Mouse (Mus musculus) kidney, postnatal 25 days (tissue): ENCODE data around the gene Gpr39.

Experiments
- DNase-seq, 2 experiments: peaks; one replicate each; pipeline ENCODE4 v3.0.0; 2021; ENCODE audit warnings: mixed read lengths in 2 of 2

Gene Gpr39

DNA sequence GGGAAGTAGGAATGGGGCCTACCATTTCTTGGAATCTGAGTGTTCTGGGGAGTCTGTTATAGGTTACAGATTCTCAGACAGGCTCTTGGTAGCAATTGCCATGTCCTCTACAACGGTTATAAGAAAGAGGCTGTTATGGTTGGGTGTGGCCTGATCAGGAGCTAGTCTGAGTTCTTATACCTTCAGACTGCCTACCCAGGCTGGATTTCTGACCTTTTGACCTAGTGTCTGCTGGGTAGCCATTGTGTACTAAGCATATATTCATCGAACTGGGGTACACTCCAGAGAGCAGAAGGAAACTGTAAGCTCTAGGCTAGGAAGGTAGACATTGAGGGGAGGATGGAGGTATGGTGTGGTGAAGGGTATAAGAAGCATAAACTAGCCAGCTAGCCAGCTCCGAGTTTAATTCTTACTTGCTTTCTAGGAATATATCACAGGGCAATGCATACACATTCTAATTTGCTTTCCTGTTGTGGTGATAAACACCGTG, 24.4 kb downstream of the Gpr39 start:
- DNase-seq, result no peak

DNA sequence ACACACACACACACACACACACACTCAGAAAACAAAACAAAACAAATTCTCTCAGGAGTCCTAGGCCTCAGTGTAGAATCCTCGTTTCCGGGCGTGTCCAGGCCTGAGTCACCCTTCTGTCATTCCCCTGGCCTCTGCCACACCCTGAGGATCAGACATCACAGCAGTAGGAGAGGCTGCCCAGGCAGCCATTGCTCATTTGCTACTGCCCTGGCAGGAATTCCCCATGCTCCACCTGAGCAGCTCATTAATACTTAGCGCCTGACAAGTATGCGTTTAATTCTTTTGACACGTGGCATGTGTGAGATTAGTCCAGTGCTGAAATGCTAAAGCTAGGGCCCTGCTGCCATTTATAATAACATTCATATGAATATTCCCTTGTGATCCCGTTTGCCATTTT, 25.0 kb downstream of the Gpr39 start:
- peak in 1 of 2 experiments; percentile 47 for DNase-seq

DNA sequence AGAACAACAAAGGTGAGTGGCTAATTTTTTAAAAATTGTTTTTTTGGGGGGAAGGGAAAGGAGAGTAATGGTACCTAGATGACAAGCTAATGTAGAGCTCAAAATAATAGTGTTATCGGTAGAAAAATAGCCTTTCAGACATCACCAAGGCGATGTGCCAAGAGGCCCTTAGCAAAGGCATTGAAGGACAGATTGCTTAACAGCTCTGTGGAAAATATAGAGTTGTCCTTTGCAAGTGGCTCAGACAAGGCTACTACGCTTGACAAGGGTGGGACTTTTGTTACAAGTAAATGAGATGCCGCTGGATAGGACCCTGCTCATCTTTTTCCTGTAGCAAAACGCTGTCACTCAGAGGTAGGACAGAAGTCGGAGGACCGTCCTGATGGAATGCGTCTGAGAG, 25.5 kb downstream of the Gpr39 start:
- DNase-seq, result peak in 1 of 2 experiments; percentile 24

DNA sequence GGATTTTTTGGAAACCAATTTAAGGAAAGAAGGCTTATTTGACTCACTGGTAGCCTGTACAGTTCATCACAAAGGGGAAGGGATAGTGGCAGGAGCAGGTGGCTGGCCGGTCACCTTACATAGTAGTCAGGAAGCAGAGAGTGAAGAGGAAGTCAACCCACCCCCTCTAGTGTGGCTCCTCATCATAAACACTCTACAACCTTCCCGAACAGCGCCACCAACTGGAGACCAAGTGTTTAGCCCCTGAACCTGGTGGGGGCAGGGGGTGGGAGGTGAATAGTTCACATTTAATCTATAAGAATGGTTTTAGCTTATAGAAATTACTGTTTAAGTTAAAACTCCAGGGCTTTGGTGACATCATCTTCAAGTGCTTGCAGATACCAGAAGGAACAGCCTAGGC, 28.6 kb downstream of the Gpr39 start:
- DNase-seq, result no peak

DNA sequence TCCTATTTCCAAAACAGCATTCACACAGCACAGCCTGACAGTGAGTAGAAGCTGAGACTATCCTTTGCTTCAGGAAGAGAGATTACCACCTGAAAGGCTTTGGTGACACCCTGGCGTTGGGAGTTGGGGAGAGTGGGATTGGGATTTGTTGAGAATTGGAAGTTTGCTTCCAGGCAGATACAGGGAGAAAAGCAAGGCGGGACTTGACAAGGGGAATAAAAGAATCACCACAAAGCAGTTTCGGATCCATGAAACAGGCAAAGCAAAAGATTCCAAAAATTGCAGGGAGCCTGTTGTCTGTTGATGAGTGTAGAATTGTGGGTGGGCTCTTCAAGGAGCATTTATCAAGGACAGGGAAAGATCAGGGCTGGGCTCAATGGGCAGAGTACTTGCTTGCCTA, 38.5 kb downstream of the Gpr39 start:
- no peak for DNase-seq

DNA sequence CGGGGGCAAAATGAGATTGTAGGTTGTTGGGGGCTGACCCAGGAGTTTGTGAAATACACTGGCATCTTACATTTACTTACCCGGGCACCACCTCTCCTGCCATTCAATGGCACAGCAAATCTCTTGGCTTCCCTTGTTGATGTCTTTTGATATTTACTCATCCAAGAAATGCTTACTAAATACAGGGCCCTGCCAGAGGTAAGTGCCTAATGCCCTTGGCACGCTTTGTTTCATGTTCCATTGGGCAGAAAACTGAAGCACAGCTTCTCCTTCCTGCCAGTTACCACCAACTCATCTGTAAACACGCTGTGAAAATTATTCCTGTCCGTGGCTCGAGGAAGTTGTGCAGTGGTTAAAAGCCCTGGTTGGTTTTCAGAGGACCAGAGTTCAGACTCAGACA, 39.4 kb downstream of the Gpr39 start:
- no peak for DNase-seq

DNA sequence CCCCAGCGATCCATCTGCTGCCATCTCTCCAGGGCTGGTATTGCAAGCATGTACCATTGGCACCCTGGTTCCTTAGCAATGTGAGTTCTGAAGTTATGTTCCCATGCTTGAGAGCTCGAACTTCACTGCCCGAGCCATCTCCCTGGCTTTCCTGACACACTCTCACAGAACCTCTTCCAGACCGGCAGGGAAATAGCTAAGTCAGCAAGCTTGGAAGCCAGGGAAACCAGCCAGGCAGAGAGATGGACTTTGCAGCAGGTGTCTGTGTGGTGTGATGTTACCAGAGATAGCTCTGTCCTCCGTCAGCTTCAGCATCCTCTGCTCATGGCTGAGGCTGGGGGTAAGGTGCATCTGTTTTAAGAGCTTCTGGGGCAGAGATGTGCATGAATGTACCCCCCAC, 41.1 kb downstream of the Gpr39 start:
- peak in 1 of 2 experiments; percentile 9 for DNase-seq

DNA sequence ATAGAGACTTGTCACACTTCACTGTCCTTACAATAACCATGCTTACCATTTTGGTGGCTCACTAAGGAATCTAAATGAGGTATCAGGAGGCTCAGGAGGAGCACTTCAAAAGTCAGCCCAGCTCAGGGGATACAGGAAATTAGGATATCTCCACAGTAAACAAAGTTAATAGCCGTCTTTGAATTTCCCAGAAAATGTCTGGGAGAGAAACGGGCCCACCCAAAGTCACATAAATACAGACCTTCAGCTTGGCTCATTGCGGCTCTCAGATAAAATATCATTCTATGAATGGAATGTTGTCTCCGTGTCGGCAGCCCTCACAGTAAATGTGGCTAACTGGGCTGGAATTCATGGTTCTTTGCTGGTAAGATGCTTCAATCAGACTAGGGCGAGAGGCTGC, 42.3 kb downstream of the Gpr39 start:
- no peak for DNase-seq

DNA sequence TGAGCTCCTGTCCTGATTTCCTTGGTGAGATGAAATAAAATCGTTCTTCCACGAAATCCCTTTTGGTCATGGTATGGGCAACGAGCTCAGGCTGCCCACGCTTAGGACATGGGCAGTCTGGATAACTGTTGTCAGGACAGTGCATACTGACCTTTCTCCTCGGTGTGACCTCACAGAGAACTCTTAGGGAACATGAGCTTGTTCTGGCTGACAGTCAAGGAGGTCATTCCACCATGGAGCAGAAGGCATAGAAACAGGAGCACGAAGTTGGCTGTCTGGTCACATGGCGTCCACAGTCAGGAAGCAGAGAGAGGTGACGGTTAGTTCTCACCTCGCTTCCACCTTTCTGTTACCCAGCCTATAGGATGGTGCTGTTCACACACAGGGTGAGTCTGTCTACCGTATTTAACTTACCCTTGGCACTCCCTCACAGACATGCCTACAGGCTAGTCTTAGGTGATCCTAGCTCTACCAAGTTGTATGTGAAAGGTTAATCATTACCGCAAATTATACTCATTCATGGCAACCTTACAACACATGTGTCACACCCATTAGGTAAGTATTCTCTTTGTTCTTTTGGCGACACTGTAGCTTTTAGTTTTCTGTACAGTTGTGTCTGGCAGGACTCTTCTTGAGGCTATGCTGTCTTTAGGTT, 44.4 kb downstream of the Gpr39 start:
- DNase-seq, result no peak

DNA sequence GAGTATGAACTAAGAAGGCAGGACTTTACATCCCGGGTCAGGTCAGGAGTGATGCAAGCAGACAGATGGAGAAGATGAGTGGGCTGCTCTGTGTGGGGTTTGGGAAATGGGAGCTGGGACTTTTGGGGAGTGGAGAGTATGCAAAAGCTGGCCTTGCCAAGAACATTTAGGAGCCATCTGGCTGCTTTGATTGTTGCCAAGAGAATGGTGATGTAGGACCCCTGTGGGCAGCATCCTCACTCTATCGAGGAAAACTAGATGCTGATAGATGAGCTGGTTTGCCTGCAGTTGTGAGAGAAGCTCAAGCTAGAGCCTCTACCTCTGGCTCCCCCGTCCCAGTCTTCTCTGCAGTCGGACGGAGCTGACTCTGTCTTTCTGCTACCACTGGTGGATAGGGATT, 47.5 kb downstream of the Gpr39 start:
- no peak for DNase-seq

DNA sequence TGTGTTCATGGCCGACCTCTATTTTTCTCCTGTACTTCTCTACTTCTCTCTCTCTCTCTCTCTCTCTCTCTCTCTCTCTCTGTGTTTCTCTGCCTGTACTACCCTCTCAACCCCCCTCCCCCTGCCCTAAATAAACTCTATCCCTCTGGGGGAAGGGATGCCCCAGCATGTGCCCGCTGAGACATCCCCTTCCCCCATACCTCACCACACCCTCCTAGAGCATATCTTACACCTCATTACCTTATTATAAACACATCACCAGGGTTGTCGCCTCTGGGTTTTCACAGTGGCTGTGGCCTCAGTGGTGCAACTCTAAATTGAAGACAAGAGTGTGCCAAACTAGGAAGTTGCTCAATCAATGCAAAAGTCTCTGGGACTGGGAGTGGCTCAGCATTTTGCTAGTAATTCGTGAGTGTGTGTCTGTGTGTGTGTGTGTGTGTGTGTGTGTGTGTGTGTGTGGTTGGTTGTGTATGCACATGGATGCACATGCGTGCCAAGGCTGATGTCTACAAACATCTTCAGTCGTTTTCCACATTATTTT, 52.3 kb downstream of the Gpr39 start:
- DNase-seq, result no peak

DNA sequence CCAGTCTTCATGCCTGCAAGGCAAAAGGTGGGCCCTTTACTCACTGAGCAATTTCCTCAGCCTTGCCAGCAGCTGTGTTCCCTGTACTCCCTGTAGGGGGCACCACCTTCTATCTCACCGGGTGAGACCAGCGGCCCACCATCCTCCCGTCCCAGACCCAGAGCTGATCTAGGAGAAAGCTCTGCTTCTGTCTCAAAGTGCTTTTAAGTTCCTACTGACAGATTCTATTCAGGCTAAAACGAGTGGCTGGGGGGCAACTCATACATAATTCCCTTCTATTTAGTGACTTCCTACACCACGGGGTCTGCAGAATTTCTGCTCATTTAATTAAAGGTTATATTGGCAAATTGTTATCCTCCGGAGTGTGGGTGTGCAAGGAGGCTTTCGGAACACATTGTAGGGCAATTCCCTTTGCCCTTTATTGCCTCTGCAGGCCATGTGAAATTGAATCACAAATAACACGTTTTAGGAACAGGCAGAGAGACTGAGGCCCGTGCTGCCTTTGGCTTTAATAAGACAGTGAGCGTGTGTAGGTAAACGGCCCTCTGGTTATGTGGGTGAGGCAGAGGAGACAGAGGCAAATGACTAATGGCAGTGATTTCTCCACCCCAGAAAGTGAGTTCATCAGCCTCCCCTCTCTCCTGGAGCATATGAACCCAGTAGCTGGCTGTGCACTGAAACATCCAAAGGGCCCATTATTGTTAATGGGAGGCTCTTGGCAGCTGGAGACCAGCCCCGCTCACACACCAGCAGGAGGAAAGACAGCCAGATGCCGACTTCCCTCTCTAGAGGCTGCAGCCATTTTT, 53.1 kb downstream of the Gpr39 start:
- DNase-seq, result no peak

DNA sequence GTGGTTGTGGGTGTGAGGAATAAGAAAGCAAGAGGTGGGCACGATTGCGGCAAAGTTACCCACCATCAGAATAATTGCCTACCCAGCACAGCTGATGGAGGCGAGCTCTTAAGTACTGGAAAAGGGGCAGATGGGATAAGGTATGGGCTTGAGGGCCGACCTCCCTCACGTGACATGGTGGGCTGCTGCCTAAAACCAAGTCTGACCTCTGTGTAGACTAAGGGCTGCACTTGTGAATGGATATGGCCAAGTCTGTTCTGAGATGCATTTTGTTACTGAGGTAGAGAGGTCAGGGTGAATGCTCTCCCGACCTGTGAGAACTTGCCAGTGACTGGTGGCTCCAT, 53.7 kb downstream of the Gpr39 start:
- no peak for DNase-seq

DNA sequence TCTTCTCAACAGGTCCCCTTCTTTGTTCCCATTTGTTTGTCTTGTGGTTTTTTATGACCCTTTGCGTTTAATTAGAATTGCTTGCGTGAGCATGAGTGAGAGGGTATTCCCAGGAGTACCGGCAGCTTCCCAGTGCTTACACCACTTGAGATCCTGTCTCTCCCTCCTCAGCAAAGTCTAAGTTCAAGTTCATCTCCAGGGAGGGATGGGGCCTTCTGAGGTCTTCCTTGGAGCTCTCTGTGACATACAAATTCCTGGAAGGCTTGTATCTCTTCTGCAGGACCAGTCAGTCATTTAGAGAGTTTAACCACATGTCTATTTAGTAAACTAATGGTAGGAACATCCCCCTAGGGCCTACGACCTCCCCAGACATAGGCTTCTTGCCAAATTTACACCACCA, 55.1 kb downstream of the Gpr39 start:
- no peak for DNase-seq

DNA sequence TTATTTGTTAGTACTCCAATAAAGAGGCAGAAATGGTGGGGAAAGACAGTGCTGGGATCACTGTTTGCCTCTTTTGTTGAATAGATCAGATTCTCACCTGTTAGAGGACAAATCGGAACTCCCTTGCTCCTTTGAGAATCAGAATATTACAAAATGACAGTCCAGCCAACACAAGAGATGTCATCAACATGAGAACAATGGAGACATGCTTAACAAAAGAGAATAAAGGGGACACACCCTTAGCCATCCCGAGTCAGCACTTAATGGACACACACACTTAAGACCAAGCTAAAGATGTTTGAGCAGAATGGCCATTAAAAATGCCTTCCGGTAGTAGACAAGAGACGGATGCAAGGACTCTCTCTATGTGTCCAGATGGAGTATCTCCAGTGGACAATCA, 68.0 kb downstream of the Gpr39 start:
- DNase-seq, result no peak

DNA sequence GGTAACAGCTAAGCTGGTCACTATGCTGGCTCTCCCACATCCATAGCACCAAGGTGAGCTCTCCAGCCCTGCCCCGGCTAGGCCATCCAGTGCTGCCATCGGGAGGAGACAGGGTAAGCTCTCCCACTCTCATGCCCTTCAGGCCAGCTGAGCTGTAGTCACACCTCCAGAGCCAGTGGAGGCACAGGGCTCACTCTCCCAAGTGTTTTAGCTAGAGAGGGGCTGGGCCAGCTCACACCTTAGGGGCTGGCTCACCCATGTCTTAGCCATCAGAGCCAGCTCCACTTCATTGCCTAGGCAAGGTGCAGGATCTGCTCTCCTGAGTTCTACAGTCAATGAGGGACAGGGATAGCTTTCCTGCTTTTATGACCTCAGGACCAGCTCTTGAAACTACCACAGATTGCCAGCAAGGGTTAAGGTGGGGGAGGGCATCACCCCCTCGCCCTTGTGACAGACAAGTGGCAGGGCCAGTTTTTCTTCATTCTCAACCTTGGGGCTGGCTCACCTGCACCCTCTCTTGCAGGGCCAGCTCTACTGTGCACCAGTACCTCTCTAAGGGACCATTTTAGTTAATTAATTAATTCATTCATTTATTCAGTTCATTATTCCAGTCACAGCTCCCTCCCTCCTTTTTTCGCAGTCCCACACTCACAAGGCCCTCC, 78.7 kb downstream of the Gpr39 start:
- DNase-seq, result peak; percentile 23 to 61

DNA sequence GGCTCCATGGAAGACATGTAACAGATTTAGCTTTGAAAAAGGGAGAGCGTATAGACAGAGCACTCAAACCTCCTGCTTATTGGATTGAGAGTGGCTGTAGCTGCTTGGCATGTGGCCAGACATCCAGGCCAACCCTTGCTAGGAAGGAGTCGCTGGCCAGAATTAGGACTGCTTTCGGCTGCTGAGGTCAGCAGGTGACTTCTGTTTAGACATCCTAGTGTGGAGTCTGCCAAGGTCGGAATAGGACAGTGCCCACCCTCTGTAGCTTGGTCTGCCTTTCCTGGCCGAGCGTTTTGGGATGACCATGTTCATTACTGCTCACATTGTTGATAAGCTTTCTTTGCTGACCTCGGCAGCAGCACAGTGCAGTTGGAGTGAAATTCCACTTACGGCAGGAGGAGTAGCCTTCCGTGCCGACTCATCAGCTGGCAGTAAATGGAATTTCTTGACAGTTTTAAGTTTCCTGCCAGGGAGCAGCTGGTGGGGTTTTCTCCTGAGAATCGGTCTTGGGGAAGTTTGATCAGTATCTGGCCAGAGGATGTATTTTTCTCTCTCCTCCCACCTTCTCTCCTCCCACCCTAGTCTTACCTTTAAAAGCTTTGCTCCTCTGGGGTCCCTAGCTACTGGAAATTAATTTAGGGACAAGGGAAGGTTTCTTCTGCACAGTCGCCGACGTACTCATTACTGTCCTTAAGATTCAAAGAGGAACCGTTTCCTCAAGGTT, 83.3 kb downstream of the Gpr39 start:
- DNase-seq, result peak; percentile 38 to 53

DNA sequence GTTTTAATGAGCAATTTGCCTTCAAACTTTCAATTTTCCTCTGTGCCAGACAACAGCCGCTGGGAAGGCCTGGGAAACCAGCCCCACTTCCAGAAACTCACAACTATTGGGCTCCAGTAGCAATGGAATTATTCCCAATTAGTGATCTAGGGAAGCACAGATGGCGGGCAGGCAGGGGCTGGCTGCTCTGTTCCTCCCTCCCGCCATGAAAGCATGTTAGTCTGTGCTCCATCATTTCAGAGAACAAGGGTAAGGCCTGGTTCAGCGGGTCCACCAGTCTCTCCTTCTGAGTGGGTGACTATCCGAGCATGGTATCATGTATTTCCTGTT, 83.9 kb downstream of the Gpr39 start:
- DNase-seq, result no peak

DNA sequence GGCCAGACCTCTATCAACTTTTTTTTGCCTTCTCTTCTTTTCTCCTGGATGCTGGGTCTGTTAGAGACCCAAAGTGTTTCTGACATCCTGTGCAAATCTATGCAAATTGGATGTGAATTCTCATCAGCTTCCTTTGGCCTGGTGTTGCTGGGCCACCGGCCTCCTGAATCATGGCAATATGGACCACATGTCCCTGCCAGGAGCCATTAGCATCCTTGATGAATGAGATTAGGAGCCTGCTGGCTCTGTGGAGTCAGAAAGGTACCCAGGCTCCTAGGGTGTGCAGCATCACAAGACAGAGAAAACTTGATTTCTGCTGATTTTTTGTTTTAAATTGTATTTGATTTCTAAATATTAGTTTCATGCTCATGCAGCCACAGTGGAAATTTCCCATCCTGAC, 85.3 kb downstream of the Gpr39 start:
- DNase-seq, result no peak

DNA sequence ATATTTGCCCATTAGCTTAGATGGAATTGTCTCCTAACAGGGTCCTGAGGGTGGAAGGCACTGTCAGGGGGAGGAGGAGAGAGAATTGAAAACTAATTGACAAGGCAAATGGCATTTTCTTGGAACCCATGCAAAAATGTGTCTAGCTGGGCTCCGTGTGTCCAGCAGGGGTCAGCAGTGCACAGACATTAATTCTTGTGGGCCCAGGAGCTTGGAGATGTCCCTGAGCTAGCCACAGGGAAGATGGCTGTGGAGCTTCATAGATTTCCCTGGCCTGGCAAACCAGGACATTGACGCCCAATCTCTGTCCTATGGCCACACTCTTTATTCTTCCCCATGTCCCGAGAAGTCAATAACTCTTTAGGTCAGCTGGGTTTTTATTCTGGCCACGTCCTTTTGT, 113.0 kb downstream of the Gpr39 start:
- peak; percentile 49 to 76 for DNase-seq

DNA sequence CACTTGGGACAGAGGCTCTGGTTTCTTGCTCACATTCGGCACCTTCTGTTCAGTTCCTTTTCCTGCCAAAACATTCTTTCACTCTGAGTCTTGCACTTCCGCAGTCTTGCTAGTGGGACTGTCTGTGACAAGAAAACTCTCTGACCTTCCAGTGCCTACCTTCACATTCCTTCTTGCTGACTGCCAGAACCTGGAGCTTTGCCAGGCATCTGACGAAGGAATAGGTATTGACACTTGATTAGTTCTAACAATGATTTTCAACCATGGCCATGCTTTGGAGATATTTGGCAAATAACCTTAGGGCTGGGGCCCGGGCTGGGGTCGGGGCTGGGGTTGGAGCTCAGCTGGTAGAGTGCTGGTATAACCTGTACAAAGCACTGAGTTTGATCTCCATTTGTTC, 123.7 kb downstream of the Gpr39 start:
- DNase-seq, result no peak

DNA sequence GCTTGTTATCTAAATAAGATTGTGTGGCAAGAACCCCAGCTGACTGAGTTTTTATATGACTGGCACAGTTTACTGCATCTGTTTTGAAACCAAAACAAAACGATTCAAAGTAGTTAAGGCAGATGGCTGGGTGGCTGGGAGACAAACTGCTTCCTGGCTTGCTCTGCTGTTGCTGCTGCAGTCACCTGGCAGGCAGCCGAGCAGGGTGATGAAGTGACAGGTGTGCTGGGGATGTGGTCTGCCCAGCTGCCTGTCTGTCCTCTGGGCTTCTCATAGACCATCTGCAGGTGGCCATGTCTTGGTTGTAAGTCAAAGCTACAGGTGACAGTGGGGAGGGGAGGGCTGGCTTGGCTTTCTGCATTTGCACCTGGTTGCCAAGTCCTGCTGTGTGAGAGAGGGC, 131.6 kb downstream of the Gpr39 start:
- peak in 1 of 2 experiments; percentile 9 for DNase-seq

DNA sequence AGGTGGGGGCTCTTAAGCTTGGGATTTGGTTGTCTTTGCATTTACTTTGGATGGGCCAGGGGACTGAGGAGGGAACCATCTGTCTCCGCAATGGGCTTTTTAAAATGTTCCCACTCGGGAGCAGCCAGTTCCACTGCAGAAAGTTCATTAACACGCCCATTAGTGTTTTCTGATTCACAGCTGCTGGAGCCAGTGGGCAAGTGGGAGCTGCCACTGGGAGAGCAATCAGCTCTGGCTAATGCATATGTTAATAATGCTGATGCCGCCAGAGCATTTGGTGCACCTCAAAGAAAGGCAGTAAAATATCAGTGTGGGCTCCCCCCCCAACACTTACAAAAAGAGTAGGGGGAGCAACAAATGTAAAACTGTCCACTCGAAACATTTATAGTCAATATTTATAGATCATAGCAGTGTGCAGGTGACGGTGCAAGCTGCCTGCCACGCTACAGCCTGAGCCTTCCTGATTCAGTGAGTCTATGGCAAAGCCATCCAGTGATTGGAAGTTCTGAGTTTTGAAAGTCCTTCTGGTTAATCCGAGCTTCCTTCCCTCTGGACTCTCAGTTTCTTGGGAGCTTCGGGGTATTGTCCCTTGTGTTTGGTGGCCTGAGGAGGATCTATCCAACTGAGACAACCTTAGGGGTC, 136.5 kb downstream of the Gpr39 start:
- no peak for DNase-seq
